Mouse (Mus musculus) midbrain, postnatal 0 days (tissue): ENCODE results near the gene Cpt2. TPM values are rescaled to one million over a fixed set of nuclear protein-coding genes. Genes with fewer than 3 reads are reported as not detected.

Source experiments
- ATAC-seq: fragments of 200-750 bp; cut with Nextera tagmentation; 2 replicates; pipeline ENCODE4 v1.8.0; 2017; ENCODE audit warnings: moderate number of reproducible peaks, mild to moderate bottlenecking, moderate TSS enrichment, moderate library complexity; ENCODE audit not compliant: low FRiP score
- DNase-seq: peaks from one replicate; pipeline ENCODE4 v3.0.0-alpha.2; 2015; ENCODE audit warnings: low spot score
- H3K27ac ChIP-seq: fragments of 300-500 bp; sonication (generic); 2 replicates; pipeline ENCODE4 v1.5.1; 2014; ENCODE audit warnings: low read depth, mild to moderate bottlenecking, low read length, mixed read lengths
- H3K27me3 ChIP-seq: fragments of 300-500 bp; sonication (generic); 2 replicates; pipeline ENCODE4 v1.6.1; 2014; ENCODE audit warnings: low read length, control low read depth, mixed read lengths; ENCODE audit not compliant: insufficient read depth
- H3K36me3 ChIP-seq: fragments of 300-500 bp; sonication (generic); 2 replicates; pipeline ENCODE4 v1.6.1; 2014; ENCODE audit warnings: low read length, control low read depth, mixed read lengths; ENCODE audit not compliant: insufficient read depth
- H3K4me1 ChIP-seq: fragments of 300-500 bp; sonication (generic); 2 replicates; pipeline ENCODE4 v1.6.1; 2014; ENCODE audit warnings: mild to moderate bottlenecking, control low read depth, antibody characterized with exemption, low read length, mixed read lengths; ENCODE audit not compliant: insufficient read depth
- H3K4me2 ChIP-seq: fragments of 300-500 bp; sonication (generic); 2 replicates; pipeline ENCODE4 v1.6.1; 2014; ENCODE audit warnings: low read depth, mild to moderate bottlenecking, low read length, mixed read lengths; ENCODE audit not compliant: poor library complexity, severe bottlenecking
- H3K4me3 ChIP-seq: fragments of 300-500 bp; sonication (generic); 2 replicates; pipeline ENCODE4 v1.5.1; 2014; ENCODE audit warnings: low read depth, mild to moderate bottlenecking, low read length, moderate library complexity
- H3K9ac ChIP-seq: fragments of 300-500 bp; sonication (generic); replicated peaks from 2 replicates; pipeline ENCODE4 v1.6.1; 2014; ENCODE audit warnings: mild to moderate bottlenecking, low read length, moderate library complexity, mixed read lengths; ENCODE audit not compliant: poor library complexity, severe bottlenecking
- H3K9me3 ChIP-seq: fragments of 300-500 bp; sonication (generic); 2 replicates; pipeline ENCODE4 v1.6.1; 2016; ENCODE audit warnings: low read length, control low read depth
- CTCF ChIP-seq: IDR thresholded peaks from 2 replicates; pipeline ENCODE4 v1.5.1; 2016; ENCODE audit warnings: antibody characterized with exemption, mild to moderate bottlenecking
- WGBS: fragments of 180-500 bp; shearing (Covaris S2); extraction: QIAGEN DNeasy Blood & Tissue Kit; methylation state at CpG from one replicate; pipeline ENCODE4 v1.1.7; 2014; 5-methylcytosine and 5-hydroxymethylcytosine counted together
- polyA plus RNA-seq: library from polyadenylated mRNA; unstranded; fragments of >200 nt; fragmentation: Nextera tagmentation; extraction: Ambion mirVana; gene quantifications from 2 replicates; pipeline ENCODE4 v1.2.1, GENCODE M21; 2015
- total RNA-seq: library from RNA; depleted of rRNA; stranded (reverse); fragments of >200 nt; gene quantifications from 2 replicates; pipeline ENCODE4 v1.2.3, GENCODE M21; 2014; rRNA removed

The Cpt2 gene
- total RNA-seq (9.3 and 12.3 TPM in 2 replicates), polyA plus RNA-seq (10.2 and 12.1 TPM in 2 replicates)

DNA sequence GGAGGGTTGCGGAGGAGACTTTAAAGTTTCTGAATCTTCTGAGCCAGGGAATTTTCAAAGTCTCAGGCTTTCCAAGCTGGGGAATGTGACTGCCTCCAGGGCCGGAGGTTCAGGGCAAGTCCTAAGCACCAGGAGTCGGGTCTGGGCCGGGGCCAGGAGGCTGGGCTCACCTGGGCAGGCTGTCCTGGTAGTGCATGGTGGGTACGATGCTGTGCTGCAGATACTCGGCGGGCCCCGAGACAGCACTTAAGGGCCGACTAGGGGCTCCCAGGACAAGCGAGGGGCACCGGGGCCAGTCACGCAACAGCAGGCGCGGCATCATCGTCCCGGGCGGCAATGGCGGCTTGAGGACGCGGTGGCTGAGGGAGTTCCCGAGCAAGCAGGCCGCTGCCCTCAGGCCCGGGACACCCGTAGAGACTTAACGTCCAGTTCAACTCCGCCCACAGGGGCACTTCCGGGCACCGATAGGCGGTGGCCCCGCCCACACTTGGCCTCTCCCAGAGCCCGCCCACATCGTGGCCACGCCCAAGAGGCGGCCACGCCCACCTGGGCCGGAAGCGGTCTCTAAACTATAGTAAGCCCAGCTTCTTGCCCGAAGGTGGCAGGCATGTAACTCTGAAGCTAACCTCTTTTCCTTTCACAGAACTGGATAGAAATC, at the start of gene Cpt2:
Gene Cpt2, minus strand, starts transcription at position 466 of the 658 bp plus-strand sequence.
- Histone ChIP-seq H3K4me3 (peak within 1 kb of the TSS; percentile 65), H3K9ac (peak within 1 kb of the TSS; percentile 70), H3K27ac (0 out of 2 replicates have a peak within 1 kb of the TSS, but pooled peaks have one; percentile 57), H3K4me1 (no peaks in the 10 kb centered on the region), H3K9me3 (no peaks in the 10 kb centered on the region), H3K36me3 (no peaks in the 10 kb centered on the region), H3K27me3 (no peaks in the 10 kb centered on the region), H3K4me2 (peak within 1 kb of the TSS; percentile 65)
- 1% methylated on average over 38 of the region's 38 CpGs for WGBS
- DNase-seq (peak; percentile 92), ATAC-seq (peak; percentile 88)
- peak; percentile 47 for TF ChIP-seq CTCF

DNA sequence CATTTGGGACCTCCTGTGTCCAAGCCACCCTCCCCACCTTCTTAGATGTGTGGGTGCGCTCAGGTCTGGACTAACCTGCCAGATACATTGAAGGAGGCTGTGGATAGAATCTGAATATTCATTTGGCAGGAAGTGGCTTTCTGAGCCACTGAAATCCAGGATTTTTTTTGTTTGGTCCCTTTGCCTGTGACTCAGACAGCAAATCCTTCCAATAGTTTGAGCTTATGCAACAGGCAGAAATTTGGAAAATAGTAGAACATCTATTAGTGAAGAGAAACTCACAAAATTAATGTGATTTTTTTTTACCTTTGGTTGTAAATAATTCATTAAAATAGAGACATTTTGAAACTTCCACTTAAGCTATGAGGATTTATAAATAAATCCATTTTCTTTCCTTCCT, 47.8 kb upstream of the Cpt2 start:
- Histone ChIP-seq H3K9ac (no peak overlapping the region), H3K4me1 (no peaks in the 10 kb centered on the region), H3K4me2 (no peak overlapping the region), H3K4me3 (no peak overlapping the region), H3K9me3 (no peaks in the 10 kb centered on the region), H3K27me3 (no peaks in the 10 kb centered on the region), H3K36me3 (no peaks in the 10 kb centered on the region), H3K27ac (no peak overlapping the region)
- DNase-seq = no peak
- TF ChIP-seq CTCF = no peak
- ATAC-seq = no peak
- 87% methylated on average over 1 of the region's 1 CpGs for WGBS

DNA sequence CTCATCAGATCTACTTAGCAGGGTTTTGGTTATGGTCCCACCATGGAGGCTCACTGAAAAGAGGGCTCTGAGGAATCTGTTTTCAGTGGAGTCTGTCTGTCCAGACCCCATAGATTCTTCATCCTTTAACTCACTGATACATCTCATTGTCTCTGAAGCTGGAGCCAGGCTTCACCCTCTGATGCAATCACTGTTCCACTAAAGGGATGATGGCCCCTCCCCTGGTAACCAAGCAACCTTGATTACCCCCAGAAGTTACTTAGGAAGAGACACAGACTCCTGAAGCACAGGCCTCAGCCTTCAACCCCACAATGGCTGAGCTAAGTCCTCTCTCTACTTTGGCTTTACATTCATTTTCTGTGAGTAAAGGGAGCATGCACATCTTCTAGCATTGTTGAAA, 46.4 kb upstream of the Cpt2 start:
- Histone ChIP-seq H3K4me3 (no peak overlapping the region), H3K27ac (no peak overlapping the region), H3K9ac (no peak overlapping the region), H3K36me3 (no peaks in the 10 kb centered on the region), H3K4me2 (no peak overlapping the region), H3K4me1 (no peaks in the 10 kb centered on the region), H3K9me3 (no peaks in the 10 kb centered on the region), H3K27me3 (no peaks in the 10 kb centered on the region)
- no peak for ATAC-seq
- TF ChIP-seq CTCF = no peak
- no peak for DNase-seq

DNA sequence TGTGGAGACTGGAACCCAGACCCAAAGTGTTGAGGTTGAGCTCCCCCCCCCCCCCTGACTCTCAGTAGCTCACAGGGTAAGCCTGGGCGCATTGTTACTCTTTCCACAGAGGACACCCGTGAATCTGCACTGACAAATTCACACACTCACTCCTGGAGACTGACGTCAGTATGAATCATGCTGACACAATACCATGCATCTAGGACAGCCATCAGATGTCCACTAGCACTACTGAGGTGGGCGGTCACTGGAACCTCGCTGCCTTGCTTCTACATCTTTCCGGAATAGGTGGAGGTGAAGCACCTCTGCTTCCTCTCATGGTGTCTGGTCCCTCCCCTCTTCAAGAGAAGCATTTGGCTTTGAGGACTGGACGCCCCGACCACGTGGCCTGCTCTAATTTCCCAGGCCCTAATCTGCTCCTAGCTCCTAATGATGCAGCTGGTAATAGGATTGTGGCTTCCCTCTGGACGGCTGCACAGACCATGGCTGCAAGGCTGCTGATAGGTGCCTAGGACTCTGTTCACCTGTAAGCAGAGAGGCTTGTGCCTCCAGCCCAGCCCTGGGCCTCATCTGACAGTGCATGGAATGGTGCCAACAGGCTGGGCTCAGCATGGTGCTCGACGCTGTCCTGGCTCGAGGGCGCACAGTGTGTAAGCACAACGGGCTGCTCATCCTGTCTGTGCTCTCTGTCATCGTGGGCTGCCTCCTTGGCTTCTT, 44.7 kb upstream of the Cpt2 start, which contains the start of gene Slc1a7:
Gene Slc1a7, plus strand, starts transcription at position 367 of the 717 bp plus-strand sequence.
- 70% methylated on average over 16 of the region's 16 CpGs for WGBS
- DNase-seq = no peak

DNA sequence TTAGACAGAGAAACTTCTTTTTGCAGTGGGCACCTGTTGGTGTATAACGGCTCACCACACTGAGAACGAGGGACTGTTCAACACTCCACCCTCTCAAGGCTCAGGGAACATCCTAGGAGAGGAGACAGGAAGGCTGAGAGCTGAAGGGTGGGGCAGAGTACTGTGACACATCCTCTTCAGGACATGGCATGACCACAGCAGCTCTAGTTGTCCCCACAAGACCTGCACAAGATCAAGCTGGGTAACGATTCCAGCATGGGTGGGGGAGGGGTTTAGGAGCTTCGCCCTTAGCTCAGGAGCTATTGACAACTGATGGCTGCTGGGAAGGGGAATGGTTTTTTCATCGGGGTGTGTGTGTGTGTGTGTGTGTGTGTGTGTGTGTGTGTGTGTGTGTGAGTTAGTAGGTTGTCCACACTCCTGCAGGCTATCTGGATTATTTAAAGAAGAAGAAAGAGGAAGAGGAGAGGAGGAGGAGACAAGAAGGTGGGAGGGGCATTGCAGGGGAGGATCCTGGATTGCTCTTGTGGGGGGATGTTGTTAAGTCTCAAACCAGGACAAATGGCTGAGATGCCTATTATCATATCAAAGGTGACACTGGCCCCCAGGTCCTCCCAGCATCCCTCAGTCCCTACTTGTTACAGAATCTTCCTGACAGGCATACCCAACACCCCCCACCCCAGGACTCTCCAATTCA, 43.2 kb upstream of the Cpt2 start:
- DNase-seq (no peak), ATAC-seq (no peak)
- H3K27ac ChIP-seq = no peak overlapping the region
- H3K4me2 ChIP-seq = no peak overlapping the region
- H3K9me3 ChIP-seq = no peaks in the 10 kb centered on the region
- no peak for TF ChIP-seq CTCF
- H3K4me3 ChIP-seq = no peak overlapping the region
- WGBS = 57% methylated on average over 5 of the region's 5 CpGs
- H3K27me3 ChIP-seq = no peaks in the 10 kb centered on the region
- H3K36me3 ChIP-seq = no peaks in the 10 kb centered on the region
- no peak overlapping the region for H3K9ac ChIP-seq
- no peaks in the 10 kb centered on the region for H3K4me1 ChIP-seq

More for the DNA sequence above, 44.7 kb upstream of the Cpt2 start, which contains the start of gene Slc1a7:
- Histone ChIP-seq H3K27me3 (no peaks in the 10 kb centered on the region), H3K4me1 (no peaks in the 10 kb centered on the region), H3K4me3 (no peak within 1 kb of the TSS), H3K4me2 (no peak within 1 kb of the TSS), H3K36me3 (no peaks in the 10 kb centered on the region), H3K9me3 (no peaks in the 10 kb centered on the region), H3K27ac (no peak within 1 kb of the TSS), H3K9ac (no peak within 1 kb of the TSS)
- ATAC-seq = no peak
- TF ChIP-seq CTCF = no peak
